Mouse (Mus musculus) liver, embryonic 16.5 days (tissue): ENCODE data around the gene Ptp4a2. TPM values are rescaled to one million over a fixed set of nuclear protein-coding genes. Genes with fewer than 3 reads are reported as not detected.

Experiments
- ATAC-seq: fragments of 200-750 bp; cut with Nextera tagmentation; 2 replicates; pipeline ENCODE4 v1.8.0; 2017; ENCODE audit warnings: low read depth, mild to moderate bottlenecking, moderate number of reproducible peaks, moderate library complexity
- H3K27ac ChIP-seq: fragments of 300-500 bp; sonication (generic); 2 replicates; pipeline ENCODE4 v1.5.1; 2014; ENCODE audit warnings: mild to moderate bottlenecking, low read length
- H3K27me3 ChIP-seq: fragments of 300-500 bp; sonication (generic); 2 replicates; pipeline ENCODE4 v1.6.1; 2014; ENCODE audit warnings: low read depth, low read length, mixed read lengths; ENCODE audit not compliant: control insufficient read depth, insufficient read depth
- H3K36me3 ChIP-seq: fragments of 300-500 bp; sonication (generic); 2 replicates; pipeline ENCODE4 v1.6.1; 2014; ENCODE audit warnings: mild to moderate bottlenecking; ENCODE audit not compliant: control insufficient read depth, insufficient read depth
- H3K4me1 ChIP-seq: fragments of 300-500 bp; sonication (generic); 2 replicates; pipeline ENCODE4 v1.6.1; 2014; ENCODE audit warnings: low read depth, low read length, mixed read lengths; ENCODE audit not compliant: control insufficient read depth
- H3K4me2 ChIP-seq: fragments of 300-500 bp; sonication (generic); 2 replicates; pipeline ENCODE4 v1.6.1; 2014; ENCODE audit warnings: low read depth, low read length, mixed read lengths
- H3K4me3 ChIP-seq: fragments of 300-500 bp; sonication (generic); 2 replicates; pipeline ENCODE4 v1.5.1; 2014; ENCODE audit warnings: low read depth, mild to moderate bottlenecking, low read length
- H3K9ac ChIP-seq: fragments of 300-500 bp; sonication (generic); 2 replicates; pipeline ENCODE4 v1.6.1; 2014; ENCODE audit warnings: low read depth, low read length
- H3K9me3 ChIP-seq: fragments of 300-500 bp; sonication (generic); replicated peaks from 2 replicates; pipeline ENCODE4 v1.6.1; 2016; ENCODE audit warnings: low read length; ENCODE audit not compliant: control insufficient read depth
- WGBS: fragments of 180-500 bp; shearing (Covaris S2); extraction: QIAGEN DNeasy Blood & Tissue Kit; methylation state at CpG from one replicate; pipeline ENCODE4 v1.1.7; 2014; ENCODE audit not compliant: insufficient replicate concordance; 5-methylcytosine and 5-hydroxymethylcytosine counted together
- polyA plus RNA-seq: library from polyadenylated mRNA; unstranded; fragments of >200 nt; fragmentation: Nextera tagmentation; extraction: Ambion mirVana; gene quantifications from 2 replicates; pipeline ENCODE4 v1.2.1, GENCODE M21; 2015

Ptp4a2 gene
- polyA plus RNA-seq, 1 experiment from 2014 or later = 143 TPM

- no peaks in the 10 kb centered on the region for H3K36me3 ChIP-seq
- no peak overlapping the region for H3K4me3 ChIP-seq
- no peak for ATAC-seq
- H3K27me3 ChIP-seq = no peaks in the 10 kb centered on the region
- no peak overlapping the region for H3K27ac ChIP-seq
- no peak overlapping the region for H3K4me2 ChIP-seq
- H3K9me3 ChIP-seq = no peaks in the 10 kb centered on the region
- 76% methylated on average over 6 of the region's 6 CpGs for WGBS
- H3K4me1 ChIP-seq = peaks cover 24% of the 10 kb centered on the region
- no peak overlapping the region for H3K9ac ChIP-seq
Observed at GRCm38 (mm10) chr4:129817591-129817990, 6.6 kb downstream of the Ptp4a2 start.

- no peak for ATAC-seq
- H3K27ac ChIP-seq = peak overlapping the region; percentile 13; the same call in 1 of the 2 replicates
- peaks cover 34% of the 10 kb centered on the region for H3K4me1 ChIP-seq
- H3K4me3 ChIP-seq = no peak overlapping the region
- H3K27me3 ChIP-seq = no peaks in the 10 kb centered on the region
- no peak overlapping the region for H3K4me2 ChIP-seq
- 56% methylated on average over 10 of the region's 10 CpGs for WGBS
- H3K9me3 ChIP-seq = no peaks in the 10 kb centered on the region
- no peak overlapping the region for H3K9ac ChIP-seq
- no peaks in the 10 kb centered on the region for H3K36me3 ChIP-seq
Observed at GRCm38 (mm10) chr4:129818506-129819195, 7.6 kb downstream of the Ptp4a2 start.

- H3K27ac ChIP-seq = peak overlapping the region; percentile 92
- WGBS = under 1% methylated on average over 64 of the region's 83 CpGs
- no peaks in the 10 kb centered on the region for H3K9me3 ChIP-seq
- peak overlapping the region; percentile 97 for H3K4me2 ChIP-seq
- no peaks in the 10 kb centered on the region for H3K36me3 ChIP-seq
- peaks cover 37% of the 10 kb centered on the region for H3K4me1 ChIP-seq
- peak; percentile 95 for ATAC-seq
- no peaks in the 10 kb centered on the region for H3K27me3 ChIP-seq
- peak overlapping the region; percentile 80 for H3K4me3 ChIP-seq
- peak overlapping the region; percentile 95 for H3K9ac ChIP-seq
Observed at GRCm38 (mm10) chr4:129819712-129820336, 8.8 kb downstream of the Ptp4a2 start.

DNA sequence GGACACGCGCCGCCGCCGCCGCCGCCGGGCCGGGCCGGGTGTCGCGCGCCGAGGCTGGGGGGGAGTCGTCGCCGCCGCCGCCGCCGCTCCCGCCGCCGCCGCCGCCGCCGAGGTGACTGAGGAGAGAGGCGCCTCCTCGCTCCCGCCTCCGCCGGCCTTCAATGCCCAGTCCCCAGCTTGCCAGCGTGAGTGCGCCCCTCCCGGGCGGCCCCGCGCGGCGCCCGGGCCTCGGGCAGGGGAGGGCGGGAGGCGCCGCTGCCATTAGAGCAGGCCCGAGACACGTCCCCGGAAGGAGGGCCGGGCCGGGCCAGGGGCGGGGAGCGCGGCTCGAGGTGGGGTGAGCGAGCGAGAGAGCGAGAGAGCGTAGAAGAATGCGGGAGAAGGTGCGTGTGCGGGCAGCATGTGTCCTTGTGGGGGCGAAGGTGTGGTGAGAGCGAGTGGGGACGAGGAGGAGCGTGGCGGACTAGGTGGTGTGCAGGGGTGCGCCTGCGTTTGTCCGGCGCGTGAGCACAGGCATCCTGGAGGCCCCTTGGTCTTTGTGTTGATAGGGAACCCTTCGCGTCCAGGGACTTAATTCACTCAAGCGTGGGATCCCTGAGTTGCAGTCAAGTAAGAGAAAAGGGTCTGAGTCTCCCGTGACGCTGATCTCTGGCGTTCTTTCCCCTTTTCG is 9.5 kb downstream of the Ptp4a2 start:
- peak overlapping the region; percentile 67 for H3K4me2 ChIP-seq
- H3K27me3 ChIP-seq = no peaks in the 10 kb centered on the region
- H3K27ac ChIP-seq = peak overlapping the region; percentile 92
- no peaks in the 10 kb centered on the region for H3K36me3 ChIP-seq
- H3K4me3 ChIP-seq = peak overlapping the region; percentile 80
- peak overlapping the region; percentile 95 for H3K9ac ChIP-seq
- under 1% methylated on average over 64 of the region's 79 CpGs for WGBS
- no peaks in the 10 kb centered on the region for H3K9me3 ChIP-seq
- ATAC-seq = peak; percentile 77
- H3K4me1 ChIP-seq = peaks cover 37% of the 10 kb centered on the region

- peak overlapping the region; percentile 92 for H3K27ac ChIP-seq
- peaks cover 37% of the 10 kb centered on the region for H3K4me1 ChIP-seq
- no peaks in the 10 kb centered on the region for H3K27me3 ChIP-seq
- H3K4me2 ChIP-seq = peak overlapping the region; percentile 67
- peak overlapping the region; percentile 80 for H3K4me3 ChIP-seq
- H3K36me3 ChIP-seq = no peaks in the 10 kb centered on the region
- H3K9me3 ChIP-seq = no peaks in the 10 kb centered on the region
- ATAC-seq = no peak
- peak overlapping the region; percentile 95 for H3K9ac ChIP-seq
- under 1% methylated on average over 16 of the region's 16 CpGs for WGBS
Observed at GRCm38 (mm10) chr4:129821087-129821616, 10.1 kb downstream of the Ptp4a2 start.

DNA sequence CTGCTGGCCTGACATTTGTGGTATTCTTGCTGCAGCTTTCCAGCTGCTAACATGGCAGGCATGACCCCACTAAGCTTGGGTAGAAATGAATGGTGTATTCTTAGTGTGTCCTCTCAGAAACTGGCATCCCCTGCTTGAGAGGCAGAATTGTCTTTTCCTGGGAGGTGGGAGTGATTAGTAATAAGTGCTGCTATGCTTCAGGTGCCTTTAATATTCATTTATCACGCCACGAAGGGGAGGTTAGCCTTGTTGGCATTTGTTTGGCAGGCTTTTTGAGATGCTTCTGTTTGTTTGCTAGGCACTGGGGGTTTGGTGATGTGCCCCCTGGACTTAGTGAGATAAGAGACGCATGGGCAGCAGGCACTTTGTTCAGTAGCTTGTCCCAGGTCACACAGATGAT is 11.3 kb downstream of the Ptp4a2 start:
- peak overlapping the region; percentile 53 for H3K27ac ChIP-seq
- H3K4me1 ChIP-seq = peaks cover 44% of the 10 kb centered on the region

DNA sequence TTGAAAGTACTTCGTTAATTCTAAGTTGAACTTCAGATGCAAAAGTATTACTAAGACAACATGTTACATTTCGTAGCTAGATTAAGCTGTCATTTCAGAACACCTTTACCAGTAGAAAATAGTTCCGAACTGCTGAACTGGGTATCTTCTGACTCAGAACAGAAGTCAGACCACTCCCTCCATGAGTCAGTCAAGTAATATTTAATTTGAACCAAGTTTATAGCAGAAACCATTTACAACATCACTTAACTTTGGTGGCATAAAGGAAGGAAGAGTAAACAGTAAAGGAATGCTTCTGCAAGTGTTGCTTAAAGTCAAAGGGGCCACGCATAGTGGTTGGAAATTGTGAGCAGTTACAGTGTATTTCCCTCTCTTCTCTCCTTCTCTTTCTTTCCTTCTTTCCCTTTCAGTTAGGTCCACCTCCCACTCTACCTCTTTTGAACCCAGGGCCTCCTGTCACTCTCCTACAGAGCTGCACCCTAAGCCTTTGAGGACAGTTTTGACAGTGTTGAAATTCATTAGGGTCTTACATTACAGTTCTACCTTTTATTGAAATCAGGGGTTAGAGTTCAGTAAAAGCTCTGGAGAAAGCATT is 12.3 kb downstream of the Ptp4a2 start:
- H3K9me3 ChIP-seq = no peaks in the 10 kb centered on the region
- no peak for ATAC-seq
- no peak overlapping the region for H3K4me3 ChIP-seq
- 0 out of 2 replicates have a peak, but pooled peaks cover 2% of the 10 kb centered on the region for H3K36me3 ChIP-seq
- WGBS = 66% methylated on average over 4 of the region's 4 CpGs
- peak overlapping the region; percentile 67; the same call in 1 of the 2 replicates for H3K4me2 ChIP-seq
- peaks cover 43% of the 10 kb centered on the region for H3K4me1 ChIP-seq
- no peaks in the 10 kb centered on the region for H3K27me3 ChIP-seq
- H3K9ac ChIP-seq = no peak overlapping the region
- no peak overlapping the region for H3K27ac ChIP-seq

More for the DNA sequence above, 11.3 kb downstream of the Ptp4a2 start:
- Histone ChIP-seq H3K9ac (peak overlapping the region; percentile 95), H3K9me3 (no peaks in the 10 kb centered on the region), H3K4me2 (peak overlapping the region; percentile 67), H3K36me3 (0 out of 2 replicates have a peak, but pooled peaks cover 2% of the 10 kb centered on the region), H3K27me3 (no peaks in the 10 kb centered on the region), H3K4me3 (peak overlapping the region; percentile 80)
- 16% methylated on average over 3 of the region's 3 CpGs for WGBS
- ATAC-seq = no peak

- Histone ChIP-seq H3K27ac (no peak overlapping the region), H3K9me3 (no peaks in the 10 kb centered on the region), H3K4me2 (no peak overlapping the region), H3K9ac (no peak overlapping the region), H3K27me3 (no peaks in the 10 kb centered on the region), H3K4me1 (peaks cover 36% of the 10 kb centered on the region), H3K36me3 (0 out of 2 replicates have a peak, but pooled peaks cover 2% of the 10 kb centered on the region), H3K4me3 (no peak overlapping the region)
- ATAC-seq = no peak
- 72% methylated on average over 3 of the region's 3 CpGs for WGBS
Observed at GRCm38 (mm10) chr4:129827611-129828010, 16.6 kb downstream of the Ptp4a2 start.
